Mouse (Mus musculus) layer of hippocampus, postnatal 10 days (tissue): ENCODE data around the gene B4galnt4. TPM values are rescaled to one million over a fixed set of nuclear protein-coding genes. Genes with fewer than 3 reads are reported as not detected.

Experiments used
- DNase-seq, 2 experiments: peaks; one replicate each; pipeline ENCODE4 v3.0.0; 2021; ENCODE audit warnings: low spot score in 2 of 2
- total RNA-seq, 2 experiments: library from RNA; stranded (reverse); gene quantifications; 2 replicates each; pipeline ENCODE4 v1.2.3; 2021

B4galnt4 gene
- total RNA-seq, 2 experiments from 2014 or later = 103 to 123 TPM

GRCm38 (mm10) chr7:141040867-141041606 lies 19.9 kb upstream of the B4galnt4 start:
- DNase-seq = no peak

GRCm38 (mm10) chr7:141041661-141042060 lies 19.2 kb upstream of the B4galnt4 start:
- peak; percentile 61 to 68 for DNase-seq

DNA sequence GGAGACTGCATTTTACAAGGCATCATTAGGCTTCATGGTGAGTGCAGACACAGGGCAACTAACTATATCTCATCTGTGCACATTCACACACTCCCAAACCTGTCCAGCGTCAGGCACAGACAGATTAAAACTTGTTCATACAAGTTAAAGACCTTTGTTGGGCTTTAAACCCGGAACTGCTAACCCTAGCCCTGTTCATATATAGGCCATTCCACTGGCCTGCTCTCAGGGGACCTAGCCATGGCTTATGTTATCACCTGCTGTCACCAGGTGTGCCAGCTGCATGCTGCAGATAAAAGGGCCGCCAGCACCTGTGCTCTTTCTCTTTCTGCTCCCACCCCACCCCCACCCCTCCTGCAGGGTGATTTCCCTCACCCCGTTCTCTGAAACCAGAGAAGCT lies 18.4 kb upstream of the B4galnt4 start:
- DNase-seq = no peak

DNA sequence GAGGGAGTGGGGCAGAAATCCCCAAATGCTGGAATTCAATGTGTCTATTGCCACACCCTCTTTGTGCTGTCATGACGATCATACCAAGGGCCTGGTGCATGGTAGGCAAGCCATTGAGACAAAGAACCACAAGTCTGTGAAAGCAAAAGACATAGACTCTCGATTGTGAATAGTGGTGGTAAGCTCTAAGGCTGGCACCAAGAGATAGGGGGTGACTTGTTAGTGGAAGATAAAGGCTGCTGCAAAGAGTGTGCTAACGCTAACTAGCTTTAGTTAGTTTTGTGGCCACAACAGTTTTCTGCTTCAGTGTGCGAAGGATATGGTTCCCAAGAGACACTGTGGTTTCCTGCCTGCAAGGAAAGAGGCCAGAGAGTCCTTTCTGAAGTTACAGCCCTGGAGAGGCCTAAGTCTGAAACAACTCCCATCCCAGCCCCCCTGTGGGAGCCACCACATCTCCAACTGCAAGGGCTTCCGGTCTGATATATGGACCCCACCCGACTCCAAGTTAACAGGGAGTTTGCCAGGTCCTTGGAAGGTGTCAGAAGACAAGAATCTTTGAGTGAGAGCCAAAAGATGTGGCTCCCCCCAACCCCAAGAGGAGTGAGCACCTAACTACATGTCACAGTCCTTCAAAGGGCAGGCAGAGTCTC lies 13.8 kb upstream of the B4galnt4 start:
- DNase-seq = no peak

DNA sequence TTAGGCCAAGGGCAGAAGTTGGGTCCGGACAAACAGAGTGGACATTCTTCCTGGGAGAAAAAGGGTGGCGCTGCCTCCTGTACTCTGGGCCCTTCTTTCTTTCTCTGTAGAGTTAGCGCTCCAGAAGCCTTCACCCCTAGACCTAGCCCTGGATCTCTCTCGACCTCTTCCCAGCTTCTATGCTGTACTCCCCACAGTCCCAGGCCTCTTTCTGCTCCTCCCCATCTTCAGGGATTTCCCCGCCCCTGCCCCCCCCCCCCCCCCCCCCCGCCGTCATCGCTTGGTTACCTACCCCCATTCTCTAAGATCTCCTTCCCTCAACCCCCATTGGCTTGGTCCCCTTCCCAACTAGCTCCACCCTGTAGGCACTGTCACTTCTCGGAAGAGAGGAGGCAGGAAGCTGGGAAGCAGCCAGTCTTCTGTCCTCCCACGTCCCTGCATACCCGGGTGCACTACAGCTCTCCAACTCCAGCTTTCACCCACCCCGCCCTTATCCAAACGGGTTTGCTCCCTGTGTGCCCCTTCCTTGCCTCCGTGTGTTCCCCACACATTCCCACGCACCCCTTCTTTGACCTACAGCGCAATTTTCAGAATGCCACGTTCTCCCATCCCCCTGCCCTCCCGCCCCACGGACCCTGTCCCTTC lies 13.2 kb upstream of the B4galnt4 start:
- DNase-seq = peak; percentile 67 to 76

GRCm38 (mm10) chr7:141048226-141049218 lies 12.4 kb upstream of the B4galnt4 start:
- DNase-seq = peak; percentile 95

- DNase-seq = no peak
Observed at GRCm38 (mm10) chr7:141049326-141049725, 11.6 kb upstream of the B4galnt4 start.

DNA sequence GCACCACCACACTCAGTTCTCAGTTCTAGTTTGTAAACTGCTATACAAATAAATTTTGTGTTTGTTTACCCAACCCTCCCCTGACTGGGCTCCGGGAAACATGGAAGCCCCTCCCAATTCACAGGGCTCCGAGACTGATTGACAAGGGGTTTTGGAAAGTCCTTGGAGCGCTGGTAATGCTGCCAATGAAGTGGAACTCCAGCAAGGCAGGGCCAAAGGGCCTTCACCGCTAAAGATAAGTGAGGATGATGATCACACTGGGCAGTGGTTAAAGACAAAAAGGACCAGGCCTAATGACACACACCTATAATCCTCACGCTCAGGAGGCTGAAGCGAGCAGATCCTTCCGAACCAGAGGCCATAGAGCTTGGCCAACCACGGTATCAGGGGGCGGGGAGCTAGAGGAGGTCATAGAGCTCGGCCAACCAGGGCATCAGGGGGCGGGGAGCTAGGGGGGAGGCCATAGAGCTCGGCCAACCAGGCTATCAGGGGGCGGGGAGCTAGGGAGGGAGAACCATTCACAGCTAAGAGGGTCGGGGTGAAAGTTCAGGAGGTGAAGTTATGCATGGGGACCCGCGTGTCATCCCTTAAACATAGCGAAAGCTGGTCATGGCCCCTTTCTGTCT lies 9.7 kb upstream of the B4galnt4 start:
- DNase-seq = no peak

DNA sequence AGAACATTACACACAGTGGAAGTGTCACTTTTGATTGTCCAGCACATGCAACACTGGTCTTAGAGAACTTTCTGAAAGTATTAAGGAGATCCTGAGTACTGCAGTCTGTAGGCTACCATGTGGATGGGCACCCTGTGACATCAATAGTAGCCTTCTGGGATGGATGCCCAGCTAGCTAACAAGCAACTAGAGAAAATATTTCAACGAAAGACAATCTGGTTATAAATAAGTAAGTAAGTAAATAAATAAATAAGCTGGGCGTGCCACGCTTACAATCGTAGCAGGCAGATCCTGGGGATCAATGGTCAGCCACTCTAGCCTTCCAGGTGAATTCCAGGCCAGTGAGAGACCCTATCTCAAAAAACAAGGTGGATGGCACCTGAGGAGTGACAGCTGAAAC lies 8.9 kb upstream of the B4galnt4 start:
- DNase-seq = no peak

GRCm38 (mm10) chr7:141052421-141052820 lies 8.5 kb upstream of the B4galnt4 start:
- no peak for DNase-seq

DNA sequence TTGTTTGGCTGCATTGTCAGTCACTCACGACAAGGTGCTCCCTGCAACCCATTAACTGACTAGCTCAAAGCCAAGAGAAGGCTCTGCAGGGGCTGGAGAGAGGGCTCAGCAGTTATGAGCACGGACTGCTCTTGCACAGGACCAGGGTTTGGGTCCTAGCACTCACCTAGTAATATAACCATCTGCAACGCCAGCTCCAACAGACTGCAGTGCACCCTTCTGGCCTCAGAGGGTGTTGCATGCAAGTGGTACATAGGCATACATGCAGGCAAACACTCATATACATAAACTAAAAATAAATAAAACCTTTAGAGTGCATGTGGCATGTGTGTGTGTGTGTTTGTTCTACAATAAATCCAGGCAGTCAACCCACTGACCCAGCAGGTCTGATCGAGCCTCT lies 5.1 kb upstream of the B4galnt4 start:
- DNase-seq = no peak

DNA sequence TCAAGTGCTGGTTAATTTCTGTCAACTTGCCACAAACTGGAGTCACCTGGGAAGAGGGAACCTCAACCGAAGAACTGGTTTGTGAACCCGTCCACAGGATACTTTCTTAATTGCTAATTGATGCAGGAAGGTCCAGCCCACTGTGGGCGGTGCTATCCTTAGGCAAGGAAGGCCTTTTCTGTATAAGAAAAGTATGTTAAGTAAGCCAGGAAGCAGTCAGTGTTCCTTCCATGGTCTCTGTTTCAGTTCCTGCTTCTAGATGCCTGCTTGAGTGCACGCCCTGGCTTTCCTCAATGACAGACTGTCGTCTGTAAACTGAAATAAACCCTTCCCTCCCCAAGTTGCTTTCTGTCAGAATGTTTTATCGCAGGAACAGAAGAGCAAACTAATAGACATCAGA lies 3.9 kb upstream of the B4galnt4 start:
- DNase-seq = no peak

DNA sequence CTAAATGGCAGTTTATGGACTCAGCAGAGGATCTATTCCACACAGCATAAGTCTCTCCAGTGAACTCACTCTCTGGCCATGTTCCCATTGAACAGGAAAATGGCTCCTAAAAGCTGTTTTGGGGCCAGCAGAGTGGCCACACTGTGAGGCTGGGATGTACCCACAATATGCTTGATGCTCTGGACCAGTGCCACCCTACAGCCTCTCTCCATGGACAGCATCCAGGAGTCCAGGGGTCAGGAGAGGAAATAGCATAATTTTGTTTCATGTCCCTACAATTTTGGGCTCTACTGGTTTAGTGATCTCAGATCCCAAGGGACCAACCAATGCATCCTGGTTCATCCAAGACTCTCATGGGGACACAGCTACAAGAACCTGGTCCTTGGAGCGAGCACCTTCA lies 3.4 kb upstream of the B4galnt4 start:
- no peak for DNase-seq

DNA sequence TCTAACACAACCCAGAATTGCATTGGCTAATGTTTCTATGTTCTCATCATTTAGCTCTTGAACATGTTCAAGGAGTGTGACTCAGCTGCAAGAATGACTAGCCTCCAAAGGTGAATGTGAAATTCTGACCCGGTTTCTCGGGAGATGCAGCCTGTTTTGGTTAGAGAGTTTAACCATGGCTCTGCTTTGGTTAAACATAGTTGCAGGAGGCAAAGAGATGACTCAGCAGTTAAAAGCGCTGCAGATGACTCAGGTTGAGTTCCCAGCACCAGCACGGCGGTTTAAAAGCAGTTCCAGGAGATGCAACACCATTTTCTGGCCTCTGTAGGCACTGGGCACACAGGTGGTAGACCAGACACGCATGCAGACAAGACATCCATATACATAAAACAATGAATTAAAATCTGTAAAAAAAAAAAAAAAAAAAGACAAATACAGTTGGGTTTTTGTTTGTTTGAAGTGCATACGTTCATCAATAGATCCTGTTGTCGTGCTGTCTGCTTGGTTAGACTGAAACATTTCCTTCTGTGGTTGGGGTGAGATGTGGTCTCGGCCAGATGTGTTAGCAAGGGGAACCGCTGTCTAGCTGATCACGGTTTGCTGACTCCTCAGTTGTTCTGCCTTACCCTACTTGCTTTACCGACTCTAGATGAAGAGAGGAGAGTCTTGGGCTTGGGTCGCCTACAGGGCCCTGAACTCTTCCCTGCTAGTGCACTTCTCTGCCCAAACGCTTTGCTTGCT lies 2.1 kb upstream of the B4galnt4 start:
- DNase-seq = no peak

GRCm38 (mm10) chr7:141059929-141060328 lies 975 bp upstream of the B4galnt4 start:
- DNase-seq = no peak

- DNase-seq = peak in 1 of 2 experiments; percentile 60
Observed at GRCm38 (mm10) chr7:141061269-141061692, 377 bp downstream of the B4galnt4 start.

- no peak for DNase-seq
Observed at GRCm38 (mm10) chr7:141062525-141062924, 1.6 kb downstream of the B4galnt4 start.

GRCm38 (mm10) chr7:141063353-141063752 lies 2.4 kb downstream of the B4galnt4 start:
- DNase-seq = no peak

DNA sequence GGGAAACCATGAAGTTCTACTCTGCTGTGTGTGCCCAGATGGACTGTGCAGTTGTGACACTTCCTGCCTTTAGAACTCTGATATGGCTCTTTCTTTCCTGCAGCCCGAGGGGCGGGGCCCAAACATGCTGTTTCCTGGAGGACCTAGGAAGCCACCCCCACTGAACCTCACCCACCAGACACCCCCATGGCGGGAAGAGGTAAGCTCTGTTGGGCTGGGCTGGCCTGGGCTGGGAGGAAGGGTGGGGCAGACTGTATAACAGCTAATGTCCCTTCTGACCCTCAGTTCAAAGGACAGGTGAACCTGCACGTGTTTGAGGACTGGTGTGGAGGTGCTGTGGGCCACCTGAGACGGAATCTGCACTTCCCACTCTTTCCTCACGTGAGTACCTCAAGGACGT lies 3.3 kb downstream of the B4galnt4 start:
- DNase-seq = no peak

DNA sequence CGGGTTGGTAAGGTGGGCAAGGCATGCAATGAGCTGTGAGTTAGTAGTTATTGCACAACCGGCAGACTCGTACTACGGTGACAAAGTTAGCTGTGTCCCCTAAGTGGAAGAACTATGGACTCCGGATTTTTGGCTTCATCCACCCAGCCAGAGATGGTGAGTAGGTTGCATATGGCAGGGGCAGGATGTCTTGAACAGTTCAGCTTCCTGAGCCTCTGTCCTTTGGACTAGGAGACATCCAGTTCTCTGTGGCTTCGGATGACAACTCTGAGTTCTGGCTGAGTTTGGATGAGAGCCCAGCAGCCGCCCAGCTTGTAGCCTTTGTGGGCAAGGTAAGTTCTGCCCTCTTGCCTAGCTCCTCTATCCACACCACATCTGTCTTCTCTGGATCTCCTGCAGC lies 3.7 kb downstream of the B4galnt4 start:
- DNase-seq = no peak
